Mouse (Mus musculus): ENCODE results near the gene Glrx3. TPM values are rescaled to one million over a fixed set of nuclear protein-coding genes. Genes with fewer than 3 reads are reported as not detected.

Glrx3 gene
- total RNA-seq, 2 experiments from 2014 or later, result 22.7 to 27.1 TPM

DNA sequence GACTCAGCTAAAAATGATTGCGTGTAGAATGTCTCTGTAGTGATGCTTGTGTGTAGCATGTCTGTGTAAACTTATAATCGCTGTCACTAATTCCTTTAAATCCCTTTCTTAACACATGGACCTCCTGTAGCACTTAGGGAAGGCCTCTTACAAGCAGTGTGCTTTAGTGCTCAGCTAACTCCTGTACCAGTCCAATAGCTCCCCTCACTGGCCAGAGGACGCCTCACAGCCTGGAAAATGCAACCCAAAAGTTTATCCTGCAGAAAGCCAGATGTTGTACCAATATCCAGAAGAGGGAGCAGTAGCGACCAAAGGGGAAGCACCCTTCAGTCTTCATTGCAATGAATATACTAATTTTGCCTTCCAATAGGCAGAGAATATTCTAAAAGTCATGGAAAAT lies 30.8 kb downstream of the Glrx3 start:
- ATAC-seq (replicated peaks; ENCODE audit: low FRiP score, poor library complexity, severe bottlenecking), result no peak; the same call in 1 of the 2 replicates

DNA sequence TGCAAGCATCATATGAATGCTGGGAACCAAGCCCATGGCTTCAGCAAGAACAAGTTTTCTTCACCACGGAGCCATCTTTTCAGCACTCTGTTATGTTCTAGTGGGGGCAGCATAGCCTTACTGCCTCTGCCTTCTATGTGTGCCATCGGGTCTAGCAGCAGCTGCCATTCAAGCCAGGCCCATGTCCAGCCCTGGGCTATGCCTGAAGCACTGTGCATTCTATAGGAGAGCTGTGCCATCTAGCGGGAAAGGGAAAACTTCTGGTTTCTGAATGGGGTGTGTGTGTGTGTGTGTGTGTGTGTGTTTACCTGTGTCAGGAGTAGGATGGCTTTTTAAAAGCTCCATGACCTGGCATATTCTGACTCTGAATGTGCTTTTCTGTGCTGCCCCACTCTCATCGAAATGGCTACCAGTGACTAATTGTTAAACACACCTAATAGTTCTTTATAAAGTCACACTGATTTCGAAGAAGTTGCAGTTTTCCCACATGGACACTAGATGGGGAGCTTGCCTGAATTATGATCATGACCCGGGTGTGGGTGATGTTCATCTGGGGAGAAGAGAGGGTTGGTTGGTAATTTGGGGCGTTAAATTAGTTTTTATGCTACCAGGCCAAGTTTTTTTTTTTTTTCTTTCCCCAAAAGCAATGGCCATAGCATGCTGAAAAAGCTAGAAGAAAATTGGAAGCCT lies 34.2 kb downstream of the Glrx3 start:
- no peak for ATAC-seq (replicated peaks; ENCODE audit: low FRiP score, poor library complexity, severe bottlenecking)

DNA sequence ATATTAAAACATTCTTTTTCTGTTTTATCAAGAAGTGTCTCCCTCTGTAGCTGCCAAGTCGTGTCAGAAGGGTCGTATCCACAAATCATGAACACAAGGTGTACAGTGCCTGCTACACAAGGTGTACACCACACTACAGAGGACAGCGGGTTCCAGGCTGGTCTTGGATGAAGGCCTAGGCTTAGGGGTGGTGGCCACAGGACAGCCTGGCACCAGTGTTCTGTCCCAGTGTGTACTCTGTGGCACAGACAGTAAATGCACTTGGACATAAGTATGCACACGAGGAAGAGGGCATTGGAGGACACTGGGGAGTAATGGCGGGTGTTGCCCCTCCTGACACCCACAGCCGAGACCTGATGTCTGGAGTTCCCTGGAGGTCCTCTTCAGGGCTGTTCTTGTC lies 34.7 kb downstream of the Glrx3 start:
- ATAC-seq (replicated peaks; ENCODE audit: low FRiP score, poor library complexity, severe bottlenecking), result no peak

DNA sequence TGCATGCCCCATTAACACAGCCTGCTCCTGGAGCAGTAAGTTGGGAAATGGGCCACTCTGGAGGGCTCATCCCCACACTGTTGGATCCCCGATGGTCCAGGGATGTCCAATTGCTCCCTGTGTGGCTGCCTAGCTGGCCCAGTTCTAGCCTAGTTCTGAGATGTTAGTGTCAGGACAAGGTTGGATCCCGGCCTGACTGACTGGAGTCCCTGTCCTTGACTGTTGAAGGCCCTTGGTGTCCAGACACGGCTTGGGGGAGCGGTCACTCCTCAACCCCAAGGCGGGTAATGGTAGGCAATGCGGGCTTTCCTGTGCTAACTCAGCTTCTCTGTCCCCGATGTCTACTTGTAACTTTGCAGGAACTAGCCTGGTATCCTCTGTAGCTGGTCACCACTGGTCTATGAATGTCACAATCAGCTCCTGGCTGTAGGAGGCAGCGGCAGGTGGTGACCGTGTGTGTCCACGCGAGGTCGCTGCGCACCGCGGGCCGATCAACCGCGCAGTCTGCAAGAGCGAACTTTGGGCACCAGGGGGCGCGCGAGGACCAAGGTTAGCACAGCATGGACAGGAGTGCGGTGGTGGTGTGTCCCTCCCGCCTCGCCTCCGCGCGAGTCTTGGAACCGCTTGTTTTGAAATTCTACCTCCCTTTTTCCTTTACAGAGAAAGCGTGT lies 40.7 kb downstream of the Glrx3 start:
- peak; percentile 98 for ATAC-seq (replicated peaks; ENCODE audit: low FRiP score, poor library complexity, severe bottlenecking)

DNA sequence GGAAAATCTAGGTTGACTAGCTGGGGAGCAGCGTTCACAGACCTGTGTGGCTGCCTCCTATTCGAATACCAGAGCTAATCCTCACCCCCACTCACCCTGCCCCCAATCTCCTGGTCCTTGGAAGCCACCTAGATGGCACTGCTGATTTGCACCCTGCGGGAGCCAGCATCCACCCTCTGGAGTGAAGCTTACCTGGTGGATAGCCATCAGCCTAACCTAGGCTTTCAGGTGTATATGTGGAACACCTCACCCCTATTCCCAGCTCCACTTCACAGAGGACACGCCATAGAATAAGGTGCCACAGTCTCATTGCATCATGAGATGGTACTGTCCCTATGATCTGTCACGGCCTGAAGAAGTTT lies 41.2 kb downstream of the Glrx3 start:
- ATAC-seq (replicated peaks; ENCODE audit: low FRiP score, poor library complexity, severe bottlenecking), result peak; percentile 46

DNA sequence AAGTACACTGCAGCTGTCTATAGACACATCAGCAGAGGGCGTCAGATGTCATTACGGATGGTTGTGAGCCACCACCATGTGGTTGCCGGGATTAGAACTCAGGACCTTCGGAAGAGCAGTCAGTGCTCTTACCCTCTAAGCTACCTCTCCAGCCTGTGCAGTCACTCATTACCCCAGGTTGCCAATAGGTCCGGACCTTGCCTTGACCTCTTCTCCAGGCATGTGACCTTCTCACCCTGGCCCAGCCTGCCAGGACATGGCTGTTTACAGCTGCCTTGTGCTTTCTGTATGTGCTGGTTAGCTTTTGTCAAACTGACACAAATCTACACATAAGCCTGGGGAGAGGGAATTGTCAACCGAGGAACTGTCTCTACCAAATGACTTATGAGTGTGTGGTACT lies 43.4 kb downstream of the Glrx3 start:
- no peak for ATAC-seq (replicated peaks; ENCODE audit: low FRiP score, poor library complexity, severe bottlenecking)

DNA sequence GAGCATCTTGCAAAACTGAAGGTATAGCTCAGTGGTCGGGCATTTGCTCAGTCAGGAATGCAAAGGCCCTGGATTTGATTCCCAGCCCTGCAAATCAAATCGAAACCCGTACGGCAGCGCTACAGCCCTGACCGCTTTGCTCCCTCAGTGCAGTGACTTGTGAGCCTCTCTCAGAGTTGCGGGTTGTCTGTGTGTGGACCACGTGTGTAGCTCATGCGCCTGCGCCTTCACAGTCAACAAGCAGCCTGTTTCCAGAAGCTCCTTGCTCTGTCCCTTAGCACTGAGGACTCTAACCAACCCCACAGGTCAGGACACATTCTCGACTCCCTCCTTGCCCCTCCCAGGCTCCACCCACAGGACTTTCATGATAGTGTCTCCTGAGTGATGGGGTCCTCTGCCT lies 46.6 kb downstream of the Glrx3 start:
- 0 out of 2 replicates have a peak, but pooled peaks have one; percentile 46 for ATAC-seq (replicated peaks; ENCODE audit: low FRiP score, poor library complexity, severe bottlenecking)

DNA sequence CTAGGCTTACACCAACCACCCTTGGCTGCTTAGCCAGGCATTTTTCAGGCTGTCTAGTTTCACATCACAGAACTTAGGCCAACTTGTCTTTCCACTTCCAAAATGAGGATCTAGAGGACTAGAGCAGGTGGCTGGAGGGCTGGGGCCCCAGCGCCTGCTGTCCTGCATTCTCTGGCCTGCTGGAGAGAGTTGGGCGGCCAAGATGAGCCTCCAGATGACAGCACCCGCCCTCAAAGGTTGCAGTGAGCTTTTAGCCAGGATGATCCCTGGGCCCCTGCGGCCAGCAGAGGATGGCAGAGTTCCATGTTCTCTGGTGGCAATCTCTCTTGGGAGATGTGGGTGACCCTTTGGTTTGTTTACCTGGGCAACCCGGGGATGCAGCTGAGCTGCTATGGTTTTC lies 51.0 kb downstream of the Glrx3 start:
- ATAC-seq (replicated peaks; ENCODE audit: low FRiP score, poor library complexity, severe bottlenecking), result no peak

DNA sequence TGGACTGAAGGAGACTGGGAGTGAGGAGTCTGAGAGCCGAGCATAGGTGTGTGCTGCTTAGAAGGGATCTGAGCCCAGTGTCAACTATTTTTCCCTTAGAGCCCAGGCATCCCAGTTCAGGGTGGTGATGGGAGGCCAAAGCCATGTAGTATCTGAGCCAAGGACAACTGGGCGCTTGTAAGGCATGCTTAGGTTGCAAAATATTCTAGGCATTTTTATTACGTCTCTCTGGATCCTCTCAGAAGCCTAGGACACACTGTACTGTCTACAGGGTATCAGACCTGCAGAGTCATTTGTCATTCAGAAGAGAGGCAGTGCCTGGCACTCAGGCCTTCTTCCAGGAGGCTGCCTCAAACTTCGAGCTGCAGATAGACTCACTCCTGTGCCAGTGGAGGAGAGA lies 53.3 kb downstream of the Glrx3 start:
- no peak for ATAC-seq (replicated peaks; ENCODE audit: low FRiP score, poor library complexity, severe bottlenecking)

DNA sequence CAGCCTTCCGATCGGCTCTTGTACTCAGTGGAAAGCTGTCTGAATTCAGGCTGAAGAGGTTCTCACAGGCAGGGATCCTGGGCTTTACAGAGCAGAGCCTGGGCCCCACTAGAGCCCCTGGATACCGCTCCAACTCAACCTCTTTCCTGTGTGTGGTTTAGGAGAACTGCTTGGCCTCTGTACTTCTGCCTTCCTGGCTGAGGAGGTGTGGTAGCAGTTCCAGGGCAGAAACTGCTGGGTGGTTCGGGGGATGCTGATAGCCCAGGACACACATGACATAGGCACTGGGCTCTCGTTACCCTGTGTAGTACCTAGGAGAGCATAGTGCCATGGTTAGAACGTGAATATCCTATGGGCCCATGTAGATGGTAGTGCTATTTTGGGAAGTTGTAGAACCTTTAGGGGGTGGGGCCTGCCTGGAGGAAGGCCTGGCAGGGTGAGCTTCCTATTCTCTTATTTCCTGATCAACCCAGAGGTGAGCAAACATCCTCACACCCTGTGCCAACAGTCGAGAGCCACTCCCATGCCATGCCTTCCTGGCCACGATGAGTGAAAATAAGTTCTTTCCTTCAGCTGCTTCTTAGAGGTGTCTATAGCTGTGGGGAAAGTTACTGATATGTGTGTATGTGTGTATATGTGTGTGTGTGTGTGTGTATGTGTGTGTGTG lies 55.0 kb downstream of the Glrx3 start:
- no peak for ATAC-seq (replicated peaks; ENCODE audit: low FRiP score, poor library complexity, severe bottlenecking)

DNA sequence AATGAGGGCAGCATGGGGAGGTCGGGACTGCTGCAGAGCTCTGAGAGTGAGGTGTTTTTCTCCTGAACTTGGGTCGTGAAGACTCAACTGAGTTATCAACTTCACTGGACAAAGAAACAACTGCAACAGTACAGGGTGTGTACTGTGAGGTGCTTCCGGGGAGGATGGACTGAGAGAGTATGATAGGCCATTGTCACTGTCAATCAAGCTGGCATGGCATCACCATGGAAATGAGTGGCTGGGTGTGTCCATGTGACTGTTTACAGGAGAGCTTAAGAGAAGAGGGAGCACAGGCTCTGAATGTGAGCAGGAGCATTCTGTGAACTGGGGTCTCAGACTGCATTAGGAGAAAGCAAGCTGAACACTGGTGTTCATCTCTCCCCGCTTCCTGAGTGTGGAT lies 61.3 kb downstream of the Glrx3 start:
- no peak for ATAC-seq (replicated peaks; ENCODE audit: low FRiP score, poor library complexity, severe bottlenecking)

DNA sequence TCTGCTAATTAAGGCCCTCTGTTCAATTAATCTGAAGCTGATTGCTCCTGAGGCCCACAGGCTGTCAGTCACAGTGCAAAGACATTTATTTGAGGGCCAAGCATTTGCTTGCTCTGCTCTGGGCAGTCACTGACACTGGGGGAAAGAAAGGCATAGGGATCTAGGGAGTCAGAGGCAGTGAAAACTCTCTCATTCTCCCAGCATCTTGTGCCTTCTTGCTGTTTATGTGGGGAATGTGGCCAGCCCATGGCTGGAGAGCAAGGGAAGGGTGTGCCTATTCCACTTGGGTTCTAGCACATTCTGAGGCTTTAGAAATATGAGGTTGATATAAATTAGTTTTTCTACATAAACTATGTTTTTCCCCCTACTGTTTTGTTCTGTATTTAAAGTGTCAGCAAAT lies 80.2 kb downstream of the Glrx3 start:
- no peak for ATAC-seq (replicated peaks; ENCODE audit: low FRiP score, poor library complexity, severe bottlenecking)

DNA sequence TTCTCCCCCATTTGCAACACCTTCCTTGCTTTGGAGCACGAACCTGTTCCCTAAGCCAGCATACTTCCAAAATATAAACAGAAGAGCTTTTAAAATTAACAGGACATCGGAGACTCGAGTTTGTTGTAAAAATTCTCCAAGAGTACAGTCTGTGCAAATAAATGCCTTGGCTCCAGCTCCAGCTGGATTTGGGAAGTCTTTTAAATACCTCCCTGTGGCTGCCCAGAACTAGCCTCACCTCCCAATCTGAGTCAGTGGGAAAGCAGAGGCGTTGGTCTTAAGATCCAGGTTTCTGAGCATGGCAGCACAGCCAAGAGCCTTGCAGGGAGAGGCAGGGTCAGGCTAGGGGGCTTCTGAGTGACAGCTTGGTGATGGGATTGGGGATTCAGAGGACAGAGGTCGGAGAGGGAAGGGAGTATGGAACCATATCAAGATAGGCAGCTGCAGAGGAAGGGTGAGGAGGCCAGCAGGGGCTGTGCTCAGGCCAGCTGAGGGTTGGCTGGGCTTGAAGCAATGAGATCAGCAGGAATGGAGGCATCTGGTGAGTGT lies 80.7 kb downstream of the Glrx3 start:
- ATAC-seq (replicated peaks; ENCODE audit: low FRiP score, poor library complexity, severe bottlenecking), result no peak

Other genes with a start within 250 kb of the Glrx3 start
- 0.84 TPM in 1 of 2 replicates, not detected in the other for gene Ebf3, start 123.2 kb upstream of the Glrx3 start, total RNA-seq (2015; ENCODE audit: low replicate concordance)
- gene Ebf3, start 123.2 kb upstream of the Glrx3 start, total RNA-seq (2017; ENCODE audit: low replicate concordance), result 0.17 TPM in 1 of 2 replicates, not detected in the other
- 6.9 TPM in 1 of 2 replicates, not detected in the other for gene 9430038I01Rik, start 26.9 kb upstream of the Glrx3 start, total RNA-seq (2015; ENCODE audit: low replicate concordance)
- gene 9430038I01Rik, start 26.9 kb upstream of the Glrx3 start, total RNA-seq (2017; ENCODE audit: low replicate concordance), result 0.51 and 5.0 TPM in 2 replicates